Mouse (Mus musculus) adrenal gland, postnatal 36 days (tissue): Measurements from ENCODE around the gene G3bp2. TPM values are rescaled to one million over a fixed set of nuclear protein-coding genes. Genes with fewer than 3 reads are reported as not detected.
"Not testable (repeated sequence)": the region's sequence is repeated elsewhere in the genome, so short reads cannot be mapped to it uniquely, and the experiment has no call there.

Source experiments
- DNase-seq, 2 experiments: peaks; one replicate each; pipeline ENCODE4 v3.0.0; 2021; ENCODE audit warnings: mixed read lengths in 1 of 2
- long read RNA-seq, 2 experiments: library from polyadenylated mRNA; stranded (forward); transcript quantifications; one replicate each; pipeline ENCODE4 v2.0.0; 2021; ENCODE audit warnings: borderline sequencing depth in 2 of 2
- total RNA-seq, 2 experiments: library from RNA; stranded (reverse); gene quantifications; 2 replicates each; pipeline ENCODE4 v1.2.3; 2021

The G3bp2 gene
- 100 to 1,000 TPM; 139 to 142 TPM for total RNA-seq
- long read RNA-seq, experiment 1, full-length matches to known transcripts: 186 of 237 reads
- long read RNA-seq, experiment 1, partial matches to known transcripts: 26 of 237 reads
- long read RNA-seq, experiment 1, other reads (novel, unspliced or antisense): 25 of 237 reads
- long read RNA-seq, experiment 2, full-length matches to known transcripts: 45 of 60 reads
- long read RNA-seq, experiment 2, partial matches to known transcripts: 3 of 60 reads
- long read RNA-seq, experiment 2, other reads (novel, unspliced or antisense): 12 of 60 reads

GRCm38 (mm10) chr5:92083417-92084038, at the start of gene G3bp2:
G3bp2 (minus strand) TSS chr5:92083719.
- DNase-seq: peak; percentile 98

DNA sequence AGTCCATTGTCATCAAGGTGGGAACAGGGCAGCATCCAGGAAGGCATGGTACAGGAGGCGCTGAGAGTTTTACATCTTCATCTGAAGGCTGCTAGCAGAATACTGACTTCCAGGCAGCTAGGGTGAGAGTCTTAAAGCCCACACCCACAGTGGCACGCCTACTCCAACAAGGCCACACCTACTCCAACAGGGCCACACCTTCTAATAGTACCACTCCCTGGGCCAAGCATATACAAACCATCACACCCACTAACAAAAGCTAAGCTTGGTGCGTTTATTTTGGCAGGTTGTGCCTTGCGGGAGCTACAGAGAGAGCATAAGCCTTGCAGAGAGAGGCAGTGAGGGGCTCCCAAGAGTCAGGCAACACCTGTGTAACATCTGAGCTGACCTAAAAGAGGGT, 49.5 kb upstream of the G3bp2 start:
- not testable (repeated sequence) for DNase-seq

GRCm38 (mm10) chr5:92132127-92132526, 48.6 kb upstream of the G3bp2 start:
- DNase-seq: no peak

DNA sequence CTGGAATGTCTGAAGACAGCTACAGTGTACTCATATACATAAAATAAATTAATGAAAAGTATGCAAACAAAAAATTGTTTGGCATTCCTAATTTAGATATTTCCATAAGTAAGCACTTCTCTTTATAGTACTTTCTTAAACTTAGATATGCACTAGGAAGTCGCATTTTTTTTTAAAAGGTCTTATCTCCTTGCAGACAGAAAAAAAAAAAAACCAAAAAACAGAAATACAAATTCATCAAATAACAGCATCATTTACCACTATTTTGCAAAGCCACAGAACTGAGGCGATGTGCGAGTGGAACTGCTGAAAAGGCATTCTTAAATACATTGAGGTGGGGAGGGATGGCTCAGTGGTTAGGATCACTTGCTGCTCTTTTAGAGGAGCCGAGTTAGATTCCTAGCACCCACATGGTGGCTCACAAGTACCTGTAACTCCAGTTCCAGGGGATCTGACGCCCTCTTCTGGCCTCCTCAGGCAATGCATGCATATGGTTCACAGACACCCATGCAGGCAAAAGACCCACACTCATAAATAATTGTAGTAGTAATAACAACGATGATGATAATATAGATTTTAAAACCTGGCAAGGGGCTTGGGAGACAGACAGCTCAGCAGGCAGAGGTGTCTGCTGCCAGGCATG, 46.6 kb upstream of the G3bp2 start:
- no peak for DNase-seq

- DNase-seq: no peak
Observed at GRCm38 (mm10) chr5:92129321-92129768, 45.8 kb upstream of the G3bp2 start.

DNA sequence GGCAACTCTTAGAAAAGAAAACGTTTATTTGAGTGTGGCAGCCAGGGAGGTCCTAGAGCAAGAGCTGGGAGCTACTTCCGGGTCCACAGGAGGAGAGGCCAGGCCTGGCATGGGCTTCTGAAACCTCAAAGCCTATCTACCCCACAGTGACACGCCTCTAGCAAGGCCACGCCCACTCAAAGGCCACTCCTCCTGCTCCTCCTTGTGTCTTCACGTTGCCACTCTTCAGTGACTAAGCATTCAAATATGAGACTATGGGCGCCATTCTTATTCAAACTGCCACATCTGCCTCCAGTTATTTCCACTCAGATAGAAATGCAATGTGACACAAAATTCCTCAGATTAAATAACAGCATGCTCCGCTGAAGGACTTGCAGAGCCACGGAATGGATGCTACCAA, 45.1 kb upstream of the G3bp2 start:
- no peak for DNase-seq

GRCm38 (mm10) chr5:92127751-92128150, 44.2 kb upstream of the G3bp2 start:
- no peak for DNase-seq

DNA sequence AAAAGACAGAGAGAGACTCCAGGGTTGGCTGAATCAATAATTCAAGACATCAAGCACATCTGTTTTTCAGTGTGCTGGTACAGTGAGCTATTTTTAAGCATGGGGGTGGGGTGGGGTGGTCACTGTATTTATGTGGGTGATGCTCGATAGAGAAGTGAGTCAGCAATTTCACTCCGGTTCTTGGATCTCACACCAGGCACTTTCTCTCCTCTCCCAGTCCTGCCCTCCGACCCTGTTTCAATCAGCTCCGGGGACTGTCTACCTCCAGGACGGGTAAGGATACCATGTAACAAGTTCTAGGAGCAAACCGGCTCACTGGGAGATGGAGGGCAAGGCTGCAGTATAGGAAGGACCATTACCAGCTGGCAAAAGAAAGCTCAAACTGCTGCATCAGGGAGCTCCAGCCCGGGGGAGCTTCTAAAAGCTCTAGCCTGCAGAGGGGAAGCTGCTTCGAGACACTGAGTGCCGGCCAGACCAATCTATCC, 43.7 kb upstream of the G3bp2 start:
- no peak for DNase-seq

- DNase-seq: no peak
Observed at GRCm38 (mm10) chr5:92125446-92125845, 41.9 kb upstream of the G3bp2 start.

- DNase-seq: no peak
Observed at GRCm38 (mm10) chr5:92121636-92122035, 38.1 kb upstream of the G3bp2 start.

DNA sequence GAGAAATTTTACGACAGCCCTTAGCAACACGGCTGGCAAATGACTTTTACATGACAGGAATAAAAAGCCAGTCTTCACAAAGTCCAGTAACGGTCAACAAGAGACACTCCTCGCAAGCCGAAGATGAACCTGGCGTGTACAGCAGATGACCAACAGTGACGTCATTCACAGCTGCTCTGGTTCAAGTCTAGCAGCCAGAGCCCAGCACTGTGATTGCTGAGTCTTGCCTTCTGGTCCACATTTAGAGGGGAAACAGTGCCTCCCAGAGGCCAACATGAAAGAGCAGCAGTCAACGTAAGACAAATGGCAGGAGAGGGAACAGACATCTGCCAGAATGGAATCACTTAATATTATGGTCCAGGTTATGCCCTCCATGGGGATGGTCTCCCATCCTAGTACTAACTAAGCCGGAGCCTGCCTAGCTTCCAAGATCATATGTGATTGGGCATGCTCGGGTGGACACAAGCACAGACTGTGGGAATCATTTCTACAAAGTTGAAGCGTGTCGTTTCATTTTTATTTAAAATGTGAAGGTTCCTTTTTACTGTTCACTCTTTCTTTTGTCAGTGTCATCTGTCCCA, 34.4 kb upstream of the G3bp2 start:
- peak; percentile 72 to 80 for DNase-seq

DNA sequence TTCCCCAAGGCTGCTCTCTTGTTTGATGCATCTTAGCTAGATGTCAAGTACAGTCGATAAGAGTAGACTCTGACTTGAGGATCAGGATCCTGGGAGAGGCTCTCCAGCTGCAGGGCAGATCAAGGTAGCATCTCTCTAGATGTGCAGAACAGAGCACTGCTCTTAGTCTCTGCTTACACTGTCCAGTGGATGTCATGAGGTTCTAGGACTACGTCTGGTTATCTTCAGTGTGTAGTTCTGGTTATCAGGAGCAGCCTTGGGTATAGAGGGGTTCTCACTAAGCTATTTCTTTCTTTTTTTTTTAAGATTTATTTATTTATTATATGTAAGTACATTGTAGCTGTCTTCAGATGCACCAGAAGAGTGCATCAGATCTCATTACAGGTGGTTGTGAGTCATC, 31.4 kb upstream of the G3bp2 start:
- DNase-seq: no peak

GRCm38 (mm10) chr5:92114223-92114622, 30.7 kb upstream of the G3bp2 start:
- DNase-seq: no peak

DNA sequence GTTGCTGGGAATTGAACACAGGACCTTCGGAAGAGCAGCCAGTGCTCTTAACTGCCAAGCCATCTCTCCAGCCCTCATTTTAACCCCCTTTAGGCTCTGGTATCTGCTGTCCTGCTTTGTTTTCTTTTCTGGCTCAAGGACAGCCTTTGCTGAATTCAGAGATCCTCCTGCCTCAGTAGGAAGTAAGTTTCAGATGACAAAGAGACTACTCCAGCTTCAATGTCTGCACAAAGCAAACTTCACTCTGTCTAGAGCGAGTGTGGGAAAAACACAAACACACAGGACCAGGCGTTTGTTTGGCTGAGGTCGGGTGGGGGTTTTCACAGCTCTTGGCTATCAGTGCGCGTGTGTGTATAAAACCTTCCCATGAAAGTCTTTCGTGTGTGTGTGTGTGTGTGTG, 30.0 kb upstream of the G3bp2 start:
- DNase-seq: no peak

GRCm38 (mm10) chr5:92112585-92112984, 29.1 kb upstream of the G3bp2 start:
- no peak for DNase-seq

- no peak for DNase-seq
Observed at GRCm38 (mm10) chr5:92112175-92112574, 28.7 kb upstream of the G3bp2 start.

GRCm38 (mm10) chr5:92110818-92111355, 27.4 kb upstream of the G3bp2 start:
- no peak for DNase-seq

- no peak for DNase-seq
Observed at GRCm38 (mm10) chr5:92107282-92107681, 23.8 kb upstream of the G3bp2 start.

- DNase-seq: no peak
Observed at GRCm38 (mm10) chr5:92106327-92107125, 23.0 kb upstream of the G3bp2 start.

- no peak for DNase-seq
Observed at GRCm38 (mm10) chr5:92103816-92104415, 20.4 kb upstream of the G3bp2 start.

- DNase-seq: no peak
Observed at GRCm38 (mm10) chr5:92103062-92103461, 19.5 kb upstream of the G3bp2 start.
